Mouse (Mus musculus) cerebellum, postnatal 36 days (tissue): ENCODE measurements around the gene Ube2q2.
"Not testable (repeated sequence)": the region's sequence is repeated elsewhere in the genome, so short reads cannot be mapped to it uniquely, and the experiment has no call there.

Source experiments
- DNase-seq, 2 experiments: peaks; one replicate each; pipeline ENCODE4 v3.0.0; 2021 to 2022; ENCODE audit warnings: mixed read lengths in 2 of 2

Ube2q2 gene

GRCm38 (mm10) chr9:55174235-55174634 lies 25.6 kb downstream of the Ube2q2 start:
- no peak for DNase-seq

DNA sequence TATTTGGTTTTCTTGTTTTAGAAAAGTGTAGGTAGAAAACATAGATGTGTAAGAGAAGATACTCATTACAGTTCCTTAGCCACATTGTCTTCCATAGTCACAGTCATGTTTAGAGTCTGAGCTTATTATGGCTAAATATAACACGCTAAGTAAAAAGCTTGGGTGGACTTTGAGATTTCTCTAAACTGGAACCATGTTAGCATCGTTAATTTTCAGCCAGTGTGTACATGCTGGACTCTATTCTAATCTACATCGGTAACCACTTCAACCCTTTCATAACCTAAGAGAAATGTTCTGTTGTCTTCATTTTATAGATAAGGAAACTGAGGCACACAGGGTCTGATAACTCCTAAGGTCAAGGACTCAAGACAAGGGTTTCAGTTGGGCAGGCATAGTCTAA lies 47.2 kb downstream of the Ube2q2 start:
- no peak for DNase-seq

DNA sequence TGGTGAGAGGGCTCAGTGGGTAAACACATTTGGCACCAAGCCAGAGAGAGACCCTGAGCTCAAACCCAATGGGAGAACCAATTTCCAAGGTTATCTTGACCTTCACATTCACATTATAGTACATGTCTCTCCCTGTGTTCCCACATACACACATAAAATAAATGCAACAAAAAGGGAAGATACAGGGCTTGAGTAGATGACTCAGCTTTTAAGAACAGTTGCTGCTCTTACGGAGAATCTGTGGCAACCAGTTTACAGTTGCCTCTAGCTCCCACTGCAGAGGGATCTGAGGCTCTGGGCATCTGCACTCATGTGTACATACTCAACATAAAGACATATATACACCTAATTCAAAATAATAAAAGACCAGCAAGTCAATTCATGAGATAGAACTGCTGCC lies 49.6 kb downstream of the Ube2q2 start:
- DNase-seq, result no peak

DNA sequence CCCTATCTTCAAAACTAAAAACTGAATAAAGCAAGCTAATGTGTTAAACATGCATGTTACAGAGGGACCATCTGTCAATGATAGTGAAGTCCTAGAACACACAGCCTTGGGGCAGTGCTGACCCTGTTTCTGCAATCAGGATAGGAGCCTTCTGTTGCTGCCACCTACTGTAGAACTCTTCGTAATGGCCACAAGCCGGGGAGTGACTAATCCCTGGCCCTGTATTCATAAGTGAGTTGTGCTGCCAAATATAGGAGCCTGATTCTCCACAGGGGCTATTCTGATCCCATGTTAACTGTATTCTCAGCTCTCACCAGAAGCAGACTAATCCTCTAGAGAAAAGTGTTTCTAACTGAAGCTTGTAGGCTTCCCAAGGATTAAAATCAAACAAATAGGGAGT lies 50.7 kb downstream of the Ube2q2 start:
- DNase-seq, result peak; percentile 60 to 72

DNA sequence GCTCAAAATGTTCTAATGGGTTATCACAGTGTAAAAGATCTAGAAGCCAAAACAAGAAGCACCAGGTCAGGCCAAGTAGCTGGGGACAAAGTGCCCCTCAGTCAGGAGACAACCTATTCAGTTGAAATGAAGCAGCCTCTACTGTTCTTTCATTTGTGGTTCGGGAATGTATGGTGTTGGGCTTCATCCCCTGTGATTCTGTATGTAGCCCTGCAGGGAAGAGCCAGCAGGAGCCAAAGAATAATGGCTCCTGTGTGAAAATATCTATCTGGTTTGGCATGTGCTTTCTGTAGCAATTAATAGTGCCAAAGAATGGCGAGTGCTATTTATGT lies 59.8 kb downstream of the Ube2q2 start:
- no peak for DNase-seq

DNA sequence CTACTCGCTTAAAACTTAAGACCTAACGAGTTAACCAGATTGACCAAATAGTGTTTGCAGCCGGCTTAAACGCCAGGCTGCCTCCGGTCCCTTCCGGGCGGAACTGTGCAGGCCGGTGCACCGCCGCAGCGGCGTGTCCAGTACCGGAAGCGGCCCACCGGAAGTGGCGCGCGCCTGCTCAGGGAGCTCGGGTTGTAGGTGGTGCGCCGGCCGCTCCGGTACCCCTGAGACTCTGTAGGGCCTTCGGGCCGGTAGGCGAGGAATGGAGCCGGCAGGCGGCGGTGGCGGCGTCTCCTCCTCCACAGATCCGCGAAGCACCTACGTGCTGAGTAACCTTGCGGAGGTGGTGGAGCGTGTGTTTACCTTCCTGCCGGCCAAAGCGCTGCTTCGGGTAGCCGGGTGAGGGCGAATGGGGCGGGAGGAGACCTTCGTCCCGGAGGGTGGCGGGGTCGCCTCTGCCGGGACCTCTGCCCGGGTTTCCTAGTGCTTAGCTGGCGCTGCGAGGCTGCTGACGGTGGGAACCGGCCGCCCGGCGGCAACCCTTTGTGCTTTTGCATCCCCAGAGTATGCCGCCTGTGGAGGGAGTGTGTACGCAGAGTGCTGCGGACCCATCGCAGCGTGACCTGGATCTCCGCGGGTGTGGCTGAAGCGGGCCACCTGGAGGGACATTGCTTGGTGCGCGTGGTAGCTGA lies 60.3 kb downstream of the Ube2q2 start, which contains the start of gene Fbxo22:
Gene Fbxo22 (plus strand): TSS at position 136 of the 692 bp plus-strand sequence.
- DNase-seq, result peak; percentile 86 to 88

DNA sequence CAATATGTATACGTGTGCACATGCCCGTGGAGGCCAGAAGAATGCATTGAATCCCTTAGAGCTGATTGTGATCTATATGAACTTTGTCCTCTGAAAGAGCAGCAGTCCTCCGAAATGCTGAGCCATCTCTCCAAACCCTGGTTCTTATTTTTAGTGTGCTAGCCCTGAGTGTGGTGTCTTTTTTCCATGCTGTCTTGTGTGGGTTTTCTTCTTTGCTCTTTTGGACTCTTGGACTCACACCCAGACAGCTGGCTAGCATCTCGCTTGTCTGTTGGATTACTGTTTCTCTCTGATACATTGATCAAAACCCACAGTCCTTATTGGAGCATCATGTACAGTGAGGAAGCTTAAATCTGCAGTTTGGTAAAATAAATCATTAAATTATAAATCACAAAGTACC lies 63.0 kb downstream of the Ube2q2 start:
- DNase-seq, result no peak

DNA sequence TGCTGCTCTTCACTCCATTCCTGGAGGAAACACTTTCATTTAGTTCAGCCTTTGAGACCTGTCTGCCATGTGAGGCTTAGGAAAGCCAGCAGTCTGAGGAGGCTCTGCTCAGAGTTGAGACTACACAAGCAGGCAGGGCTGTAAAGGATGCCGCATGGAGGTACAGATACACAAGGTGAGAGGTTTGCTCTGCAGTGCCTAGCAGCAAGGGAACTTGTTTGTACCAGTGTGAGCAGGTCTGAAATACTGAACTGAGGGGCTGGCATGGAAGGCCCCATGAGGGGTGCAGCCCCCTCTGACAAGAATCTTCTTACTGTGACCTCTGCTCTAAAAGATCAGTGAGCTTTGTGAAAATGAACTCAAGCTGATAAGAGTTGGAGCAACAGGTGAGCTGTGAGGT lies 64.7 kb downstream of the Ube2q2 start:
- no peak for DNase-seq

GRCm38 (mm10) chr9:55215056-55215455 lies 66.4 kb downstream of the Ube2q2 start:
- no peak for DNase-seq

DNA sequence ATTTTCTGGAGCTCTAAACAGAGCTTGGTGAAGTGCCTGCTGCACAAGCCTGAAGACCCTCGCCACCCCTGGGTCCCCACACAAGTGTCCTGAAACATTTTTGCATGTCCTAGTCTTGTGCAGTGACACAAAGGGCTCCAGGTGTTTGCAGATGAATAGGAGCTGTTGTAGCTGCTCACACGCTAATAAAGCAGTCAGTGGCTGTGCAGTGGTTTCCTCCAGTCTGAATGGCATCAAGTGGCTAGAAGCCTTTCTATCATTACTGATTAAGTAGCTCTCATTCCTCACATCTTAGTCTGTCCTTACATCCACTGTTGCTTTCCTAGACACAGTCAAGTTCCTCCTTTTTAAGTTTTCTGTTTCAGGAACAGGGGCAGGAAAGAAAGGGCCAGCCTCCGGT lies 67.0 kb downstream of the Ube2q2 start:
- no peak for DNase-seq

- no peak for DNase-seq
These were observed 67.4 kb downstream of the Ube2q2 start for GRCm38 (mm10) chr9:55216078-55216477.

DNA sequence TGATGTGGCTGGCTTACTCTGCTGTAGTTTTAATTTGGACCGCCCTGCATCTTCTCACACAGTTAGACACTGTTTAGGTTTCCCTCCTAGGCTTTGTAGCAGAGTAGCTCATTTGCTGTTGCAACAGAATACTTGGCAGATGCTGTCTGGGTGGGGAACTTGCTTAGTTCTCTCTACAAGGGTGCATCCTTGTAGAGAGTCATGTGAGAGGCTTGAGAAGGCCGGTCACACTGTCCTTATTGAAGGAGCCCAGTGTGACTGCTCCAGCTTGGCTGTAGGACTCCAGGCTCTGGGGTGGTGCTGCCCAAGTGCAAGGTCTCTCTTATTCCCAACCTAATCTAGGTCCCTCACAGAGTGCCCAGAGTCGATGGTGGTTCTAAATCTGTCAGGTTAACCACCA lies 68.7 kb downstream of the Ube2q2 start:
- DNase-seq, result no peak

- DNase-seq, result no peak
These were observed 76.6 kb downstream of the Ube2q2 start for GRCm38 (mm10) chr9:55225165-55225737.

DNA sequence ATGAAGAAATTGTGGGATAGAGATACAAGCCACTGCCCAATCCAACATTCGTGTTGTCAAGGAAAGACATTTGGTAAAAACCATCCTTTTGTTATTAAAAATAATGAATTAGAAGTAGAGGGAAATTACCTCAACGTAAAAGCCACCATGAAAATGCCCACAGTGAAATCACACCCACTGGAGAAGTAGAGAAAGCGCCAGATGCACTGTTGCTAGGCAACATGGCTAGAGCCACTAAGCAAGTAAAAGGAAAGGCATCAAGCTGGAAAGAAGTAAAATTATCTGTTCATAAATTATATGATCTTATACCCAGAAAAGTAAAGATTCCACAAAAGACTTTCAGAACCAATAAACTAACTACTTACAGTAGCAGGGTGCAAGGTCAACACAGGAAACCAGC lies 77.6 kb downstream of the Ube2q2 start:
- no peak for DNase-seq

DNA sequence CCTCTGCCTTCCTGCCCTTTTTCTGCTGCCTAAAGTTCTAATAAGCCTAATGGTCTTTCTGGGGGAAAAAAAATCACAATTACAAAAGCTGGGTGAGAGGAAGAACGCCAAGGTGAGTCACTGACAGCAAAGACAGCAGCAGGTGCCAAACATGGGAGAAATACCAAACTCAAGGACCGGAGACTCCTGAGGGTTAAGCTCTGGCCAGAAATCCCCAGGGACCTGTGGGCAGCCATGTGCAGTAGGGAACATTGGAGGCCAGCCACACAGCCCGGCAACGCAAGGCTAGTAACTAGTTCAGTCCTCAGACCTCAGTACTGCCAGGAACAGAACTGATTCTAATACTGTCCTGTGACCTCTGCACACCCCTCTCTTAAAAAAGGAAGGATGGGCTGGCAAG lies 79.5 kb downstream of the Ube2q2 start:
- no peak for DNase-seq

DNA sequence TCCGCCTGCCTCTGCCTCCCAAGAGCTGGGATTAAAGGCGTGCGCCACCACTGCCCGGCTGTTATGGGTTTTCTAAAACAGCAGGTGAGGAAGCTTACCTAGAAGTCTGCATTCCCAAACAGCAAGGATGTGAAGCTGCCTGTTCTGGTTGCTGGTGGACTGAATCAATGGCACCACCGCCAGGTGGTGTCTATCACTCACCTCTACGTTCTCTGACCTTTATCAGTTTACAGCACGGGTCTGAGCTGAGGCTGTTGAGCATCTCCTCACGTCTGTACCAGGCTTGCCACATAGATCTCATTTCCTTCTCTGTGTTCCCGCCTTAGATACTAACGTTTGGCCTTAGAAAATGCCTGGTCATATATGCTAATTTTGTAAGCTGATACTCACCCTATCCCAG lies 80.4 kb downstream of the Ube2q2 start:
- DNase-seq, result no peak

GRCm38 (mm10) chr9:55231544-55231943 lies 82.9 kb downstream of the Ube2q2 start:
- DNase-seq, result peak; percentile 63 to 69

DNA sequence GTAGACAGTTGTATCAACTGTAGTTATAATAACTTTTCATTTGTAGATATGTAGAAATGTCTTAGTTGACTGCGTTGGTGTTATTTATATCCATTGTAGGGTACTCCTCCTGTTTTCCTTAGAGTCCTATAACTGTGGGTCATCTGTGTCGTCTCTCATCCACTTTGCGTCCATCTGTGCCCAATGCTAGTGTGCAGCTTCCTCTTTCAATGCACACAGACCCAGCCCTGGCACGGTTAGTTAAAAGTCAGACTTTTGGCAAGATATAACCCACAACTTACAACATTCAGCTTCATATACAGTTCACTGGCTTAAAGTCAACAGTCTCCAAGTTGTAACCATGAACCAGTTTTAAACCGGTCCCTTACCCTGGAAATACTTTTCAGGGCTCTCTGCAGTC lies 83.5 kb downstream of the Ube2q2 start:
- DNase-seq, result no peak

GRCm38 (mm10) chr9:55232586-55232985 lies 83.9 kb downstream of the Ube2q2 start:
- DNase-seq, result no peak

DNA sequence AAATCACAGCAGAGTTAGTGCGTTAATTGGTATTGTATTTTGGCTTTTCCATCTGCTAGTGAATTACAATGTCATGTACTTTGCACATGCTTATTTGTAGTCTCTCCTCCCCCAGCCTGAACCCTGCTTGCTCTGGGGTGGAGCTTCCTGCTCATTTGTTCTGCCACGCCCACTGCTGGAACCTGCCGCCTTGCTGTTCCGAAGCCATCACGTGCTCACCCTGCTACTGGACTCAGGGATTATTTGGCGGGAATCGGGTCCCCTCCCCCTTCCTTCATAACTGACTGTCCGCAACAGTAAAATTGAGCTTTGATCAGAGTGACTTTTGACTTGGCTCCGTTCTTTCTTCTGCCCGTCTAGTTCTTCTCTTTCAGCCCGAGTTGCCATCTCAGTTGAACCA lies 84.4 kb downstream of the Ube2q2 start:
- DNase-seq, result not testable (repeated sequence)

DNA sequence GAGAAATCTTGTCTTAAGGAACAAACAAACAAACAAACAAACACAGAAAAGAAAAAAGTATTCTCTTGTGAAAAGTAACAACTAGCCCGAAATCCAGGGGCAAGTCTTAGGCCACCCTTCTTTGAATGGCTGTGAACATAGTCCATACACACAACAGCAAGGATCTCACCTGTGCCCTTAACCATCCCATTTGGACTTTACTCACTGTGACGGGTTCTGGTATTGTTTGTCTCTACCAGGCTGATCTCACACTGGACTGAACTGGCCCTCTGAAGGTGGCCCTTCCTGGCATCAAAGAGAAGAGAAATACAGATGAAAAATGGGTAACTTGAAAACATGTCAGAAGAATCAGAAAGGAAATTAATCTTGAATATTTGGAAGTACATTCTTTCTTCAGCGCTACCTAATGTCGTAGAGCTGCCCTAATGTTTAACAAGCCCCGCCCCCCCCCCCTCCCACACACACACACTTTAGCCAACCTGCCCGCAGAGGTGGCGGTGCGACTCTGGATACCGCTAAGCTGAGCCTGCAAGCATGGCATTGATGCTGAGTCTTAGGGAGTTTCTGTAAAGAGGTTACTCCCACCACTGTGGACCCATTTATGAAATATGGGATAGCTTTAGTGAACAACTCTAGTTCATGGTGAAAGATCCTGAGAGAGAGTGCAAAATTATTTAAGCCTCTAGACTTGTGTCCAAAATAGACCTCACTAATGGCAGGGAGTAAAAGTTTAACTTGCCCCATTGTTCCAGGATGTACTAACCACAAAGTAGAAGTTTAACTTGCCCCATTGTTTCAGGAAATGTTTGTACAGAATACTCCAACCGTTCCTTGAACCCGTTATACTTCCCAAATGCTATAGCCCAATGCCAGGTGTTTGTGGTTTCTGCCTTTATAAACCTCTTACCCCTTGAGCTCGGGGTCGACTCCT lies 87.8 kb downstream of the Ube2q2 start:
- no peak for DNase-seq

DNA sequence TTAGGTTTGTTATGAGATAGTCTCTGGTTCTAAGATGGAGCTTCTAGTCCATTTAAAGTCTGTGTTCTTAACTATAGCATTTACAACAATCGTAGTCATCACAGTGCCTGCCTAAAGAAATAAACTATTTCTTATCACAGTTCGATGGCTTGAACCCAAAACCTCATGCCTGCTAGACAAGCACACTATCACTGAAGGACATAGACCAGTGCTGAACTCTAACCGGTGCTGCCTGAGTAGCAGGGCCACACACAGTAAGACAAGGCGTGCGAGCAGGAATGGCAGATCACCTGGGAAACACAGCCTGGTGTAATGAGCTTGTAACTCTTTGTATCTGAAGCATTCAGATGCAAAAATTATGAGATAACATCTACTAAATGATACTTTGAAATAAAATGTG lies 92.2 kb downstream of the Ube2q2 start:
- no peak for DNase-seq

- peak; percentile 11 to 20 for DNase-seq
These were observed 93.4 kb downstream of the Ube2q2 start for GRCm38 (mm10) chr9:55241863-55242685.
